Mouse (Mus musculus) CH12F3 (cell line): ENCODE results near the gene Os9.
"Not testable (repeated sequence)": the region's sequence is repeated elsewhere in the genome, so short reads cannot be mapped to it uniquely, and the experiment has no call there.

Source experiments
- in situ Hi-C: fragments of 300-500 bp; cut with MboI; formaldehyde crosslinking; loops from 2 replicates; pipeline ENCODE4 v1.14.3; 2020; ENCODE audit warnings: low sequenced_read_pairs

Os9 gene

DNA sequence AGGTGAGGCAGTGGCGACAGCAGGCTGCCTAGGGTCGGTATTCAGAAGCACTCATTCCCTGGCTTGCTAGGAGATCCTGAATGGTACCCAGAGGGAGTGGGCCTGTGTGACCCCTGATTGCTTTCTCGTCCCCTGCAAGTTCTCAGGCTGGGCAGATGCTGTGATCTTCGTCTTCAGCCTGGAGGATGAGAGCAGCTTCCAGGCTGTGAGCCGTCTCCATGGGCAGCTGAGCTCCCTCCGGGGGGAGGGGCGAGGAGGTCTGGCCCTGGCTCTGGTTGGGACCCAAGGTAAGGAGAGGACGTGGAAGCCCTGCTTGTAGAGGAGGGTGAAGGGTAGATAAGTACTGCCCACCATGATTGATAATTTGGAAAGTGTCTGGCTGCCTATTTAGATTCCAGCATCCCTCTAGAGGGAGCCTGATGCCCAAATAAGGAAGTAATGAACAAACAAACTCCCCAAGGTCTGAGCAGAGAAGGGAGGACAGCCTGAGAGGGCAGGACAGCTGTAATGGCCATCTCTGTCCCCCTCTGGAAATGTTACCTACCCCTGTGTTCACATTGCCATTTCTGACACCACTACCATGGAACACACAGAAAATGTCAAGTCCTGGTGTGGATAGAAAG lies 37.5 kb downstream of the Os9 start:
- in situ Hi-C loops, result no loop called here

DNA sequence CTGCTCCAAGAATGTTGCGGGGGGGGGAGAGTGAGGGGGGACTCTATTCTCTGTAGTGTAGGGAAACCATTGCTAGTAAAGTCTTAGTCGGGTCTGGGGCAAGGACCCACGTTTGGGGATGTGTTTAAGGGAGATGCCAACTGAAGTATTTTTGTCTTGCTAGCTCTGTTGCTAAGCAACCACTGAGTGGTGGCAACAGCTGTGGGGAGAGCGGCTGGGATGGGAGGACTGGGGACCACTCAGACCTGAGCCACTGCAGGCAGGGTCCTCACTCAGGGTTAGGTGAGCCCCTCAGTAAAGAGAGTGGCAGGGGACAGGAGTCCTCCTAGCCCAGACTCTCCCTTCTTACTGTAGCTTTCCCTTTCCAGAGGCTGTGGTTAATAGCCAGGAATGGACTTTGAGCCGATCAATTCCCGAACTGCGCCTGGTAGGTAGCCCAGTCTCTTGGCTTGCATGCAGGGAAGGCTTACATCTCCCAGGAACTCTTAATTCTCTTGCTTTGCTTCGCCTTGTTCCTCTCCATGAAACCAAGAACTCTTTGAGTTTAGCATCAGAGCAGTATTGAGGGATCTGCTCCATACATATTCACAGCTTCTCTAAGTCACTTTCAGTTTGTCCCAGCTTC lies 38.8 kb downstream of the Os9 start:
- in situ Hi-C loops, result no loop called here

DNA sequence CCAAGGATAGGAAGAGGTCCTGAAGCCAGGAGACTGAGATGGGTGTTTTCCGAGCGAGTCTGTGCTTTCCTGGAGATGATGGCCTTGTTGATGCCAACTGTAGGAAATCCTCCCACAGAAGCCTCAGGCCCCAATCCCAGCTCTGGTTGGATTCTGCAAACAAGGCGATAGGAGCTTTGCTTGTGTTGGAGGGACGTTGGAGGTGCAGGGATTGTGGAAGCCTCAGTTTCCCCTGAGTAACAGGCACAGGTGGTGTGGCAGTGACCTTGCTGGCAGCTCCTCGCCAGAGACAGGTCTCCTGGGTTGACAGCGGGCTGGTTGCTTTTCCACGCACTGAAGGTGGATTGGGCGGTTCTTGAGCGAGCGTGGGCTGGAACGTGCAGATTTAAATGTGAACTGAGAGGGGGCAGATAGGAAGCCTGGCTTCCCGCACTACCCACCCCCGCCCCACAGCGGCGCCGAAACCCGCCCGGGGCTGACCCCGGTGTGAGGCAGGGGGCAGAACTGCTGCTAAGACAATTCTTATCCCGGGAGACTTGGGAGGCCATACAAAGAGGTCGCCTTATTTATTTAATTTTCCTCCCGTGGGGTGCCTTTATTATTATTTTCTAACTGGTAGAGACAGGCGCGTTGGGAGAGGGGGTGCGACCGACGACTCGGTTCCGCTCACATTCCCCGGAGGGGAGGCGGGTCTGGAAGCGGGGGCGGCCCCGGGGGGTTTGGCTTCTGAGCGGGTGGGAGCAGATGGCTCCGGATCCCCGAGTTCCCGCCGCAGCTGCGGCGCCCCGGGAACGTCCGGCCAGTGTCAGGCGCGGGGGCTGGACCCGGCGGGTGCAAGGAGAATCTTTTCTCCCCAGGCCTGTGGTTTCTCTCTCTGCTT lies 39.8 kb downstream of the Os9 start:
- in situ Hi-C loops, result no loop called here

DNA sequence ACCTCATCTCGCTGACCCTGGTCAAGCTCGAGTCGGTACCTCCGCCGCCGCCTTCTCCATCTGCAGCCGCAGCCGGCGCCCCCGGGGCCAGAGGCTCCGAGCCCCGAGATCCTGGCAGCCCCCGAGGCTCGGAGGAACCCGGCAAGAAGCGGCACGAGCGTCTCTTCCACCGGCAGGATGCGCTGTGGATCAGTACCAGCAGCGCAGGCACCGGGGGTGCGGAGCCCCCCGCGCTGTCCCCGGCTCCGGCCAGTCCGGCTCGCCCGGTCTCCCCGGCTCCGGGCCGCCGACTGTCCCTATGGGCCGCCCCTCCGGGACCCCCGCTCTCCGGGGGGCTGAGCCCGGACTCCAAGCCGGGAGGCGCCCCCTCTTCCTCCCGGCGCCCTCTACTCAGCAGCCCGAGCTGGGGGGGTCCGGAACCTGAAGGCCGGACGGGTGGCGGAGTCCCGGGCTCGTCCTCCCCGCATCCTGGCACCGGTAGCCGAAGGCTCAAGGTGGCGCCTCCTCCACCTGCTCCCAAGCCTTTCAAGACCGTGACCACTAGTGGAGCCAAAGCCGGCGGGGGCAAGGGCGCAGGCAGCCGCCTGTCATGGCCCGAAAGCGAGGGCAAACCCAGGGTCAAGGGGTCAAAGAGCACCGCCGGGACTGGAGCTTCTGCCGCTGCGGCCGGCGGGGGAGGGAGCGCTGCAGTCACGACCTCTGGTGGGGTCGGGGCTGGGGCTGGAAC lies 41.1 kb downstream of the Os9 start:
- in situ Hi-C loops, result no loop called here

DNA sequence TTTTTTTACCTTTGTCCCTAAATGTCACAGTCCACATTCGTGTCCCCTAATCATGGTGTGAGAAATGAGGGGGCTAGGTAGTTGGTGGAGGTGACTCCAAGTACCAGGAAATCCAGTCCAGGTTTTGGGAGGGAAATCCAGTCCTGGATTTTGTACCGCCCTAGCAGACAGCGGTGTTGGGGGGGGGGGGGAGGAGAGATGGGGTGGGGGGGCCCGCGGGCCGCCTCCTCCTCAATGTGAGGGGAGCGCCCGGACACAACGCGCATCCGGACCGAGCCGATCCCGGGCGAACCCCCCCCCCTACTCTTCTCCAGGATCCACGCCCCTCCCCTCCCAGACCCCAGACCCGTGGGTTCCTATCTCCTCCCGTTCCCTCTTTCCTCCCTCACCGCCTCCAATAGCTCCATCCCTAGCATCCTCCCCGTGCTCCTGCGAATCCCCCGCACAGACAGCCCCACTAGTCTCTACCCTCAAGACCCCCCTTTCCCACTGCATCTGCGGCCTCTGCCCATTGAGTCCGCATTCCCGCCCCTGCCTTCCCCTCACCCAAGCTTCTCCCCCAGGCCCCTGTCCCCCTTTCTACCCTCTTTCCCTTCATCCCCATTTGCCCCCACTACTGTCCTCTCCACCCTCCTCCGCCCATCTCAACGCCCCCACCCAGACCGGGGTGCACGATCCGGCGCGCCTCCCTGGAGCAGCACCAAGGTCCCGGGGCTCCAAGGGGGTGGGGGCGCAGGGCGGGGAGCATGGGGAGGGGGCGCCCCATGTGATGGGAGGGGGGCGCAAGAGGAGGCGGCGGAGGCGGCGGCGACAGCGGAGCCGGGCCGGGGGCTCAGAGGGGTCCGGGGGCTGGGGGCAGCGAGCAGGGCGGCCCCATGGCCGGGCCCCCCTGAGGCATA lies 42.0 kb downstream of the Os9 start:
- in situ Hi-C loops, result no loop called here

DNA sequence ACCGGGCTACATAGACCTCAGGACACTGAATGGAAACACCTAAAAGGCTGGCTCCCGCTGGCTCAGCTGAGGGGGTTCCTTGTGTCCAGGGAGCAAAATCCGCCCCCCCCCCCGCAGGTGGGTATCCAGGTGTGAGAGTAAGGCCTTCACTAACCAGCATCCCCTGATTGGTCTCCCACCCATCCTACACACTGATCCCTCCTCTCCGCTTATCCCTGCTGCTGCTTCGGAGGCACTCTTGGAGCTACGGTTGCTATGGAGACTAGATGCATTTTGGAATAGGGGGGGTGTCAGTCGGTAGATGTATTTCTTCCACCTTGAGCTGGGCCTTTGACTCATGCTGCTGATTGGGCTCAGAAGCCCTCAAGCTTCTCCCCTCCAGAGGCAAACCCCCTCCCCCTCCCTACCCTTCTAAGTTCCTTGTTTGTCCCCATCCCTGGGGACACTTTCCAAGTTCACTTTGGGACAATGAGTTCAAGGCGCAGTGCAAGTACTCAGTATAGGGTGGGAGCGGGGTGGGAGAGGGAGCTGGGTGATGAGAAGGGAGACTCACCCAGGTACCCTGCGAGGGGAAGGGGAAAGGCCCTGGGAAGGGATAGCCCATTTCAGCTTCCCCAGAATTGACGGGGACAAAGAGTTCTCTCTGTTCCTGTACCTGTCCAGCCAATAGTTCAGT lies 42.8 kb downstream of the Os9 start:
- in situ Hi-C loops, result no loop called here

DNA sequence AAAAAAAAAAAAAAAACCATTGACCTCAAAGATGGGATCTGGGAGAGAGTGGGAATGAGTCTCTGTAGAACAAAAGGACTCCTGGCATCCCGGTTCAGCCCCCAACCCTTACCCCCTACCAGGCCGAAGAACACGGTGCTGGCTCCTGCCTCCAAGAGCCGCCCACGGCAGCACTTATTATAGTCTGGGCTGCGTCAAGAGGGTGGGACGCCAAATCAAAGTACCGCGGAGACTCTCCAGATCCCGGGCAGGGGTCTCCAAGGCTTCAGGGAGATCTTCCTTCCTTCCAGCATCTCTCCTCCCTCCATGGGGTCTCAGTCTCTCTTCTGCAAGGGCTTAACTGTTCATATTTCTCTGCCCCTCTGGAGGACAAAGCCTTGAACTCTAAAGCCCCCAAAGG lies 43.4 kb downstream of the Os9 start:
- in situ Hi-C loops, result no loop called here

DNA sequence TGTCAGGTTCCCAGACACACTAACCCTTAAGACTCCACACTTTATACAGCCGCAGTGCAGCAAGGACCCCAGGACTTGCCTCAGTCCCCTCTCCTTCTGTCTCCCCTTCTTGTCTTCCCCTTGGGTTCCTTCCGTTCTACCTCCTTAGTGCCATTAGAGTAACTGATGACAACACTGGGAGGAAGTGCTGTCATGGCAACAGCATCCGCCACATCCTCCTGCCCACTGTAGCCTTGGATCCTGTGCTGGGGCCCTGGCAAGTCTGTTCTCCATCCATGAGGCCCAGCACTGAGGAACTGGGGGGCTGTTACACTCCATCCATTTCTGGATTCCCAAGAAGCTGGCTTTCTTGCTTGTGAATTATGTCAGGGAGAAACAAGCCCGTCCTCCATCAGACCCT lies 44.8 kb downstream of the Os9 start:
- in situ Hi-C loops, result no loop called here

DNA sequence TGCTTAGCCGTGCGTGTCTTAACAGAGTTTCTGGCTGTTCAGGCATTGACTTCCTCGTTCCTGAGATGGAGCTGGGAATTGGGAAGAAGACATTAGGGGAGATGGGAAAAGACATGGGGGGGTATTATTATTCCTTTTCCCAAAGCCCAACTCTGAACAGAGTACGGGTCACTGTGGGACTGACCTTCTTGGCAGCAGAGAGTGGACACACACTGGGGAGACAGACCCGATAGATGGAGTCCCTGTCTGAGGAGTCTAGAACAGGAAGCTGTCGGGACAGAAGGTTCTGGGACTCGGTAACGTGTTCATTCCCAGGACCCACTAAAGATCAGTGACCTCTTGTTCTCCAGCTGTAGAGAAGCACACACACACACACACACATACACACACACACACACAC lies 45.3 kb downstream of the Os9 start:
- in situ Hi-C loops, result no loop called here

DNA sequence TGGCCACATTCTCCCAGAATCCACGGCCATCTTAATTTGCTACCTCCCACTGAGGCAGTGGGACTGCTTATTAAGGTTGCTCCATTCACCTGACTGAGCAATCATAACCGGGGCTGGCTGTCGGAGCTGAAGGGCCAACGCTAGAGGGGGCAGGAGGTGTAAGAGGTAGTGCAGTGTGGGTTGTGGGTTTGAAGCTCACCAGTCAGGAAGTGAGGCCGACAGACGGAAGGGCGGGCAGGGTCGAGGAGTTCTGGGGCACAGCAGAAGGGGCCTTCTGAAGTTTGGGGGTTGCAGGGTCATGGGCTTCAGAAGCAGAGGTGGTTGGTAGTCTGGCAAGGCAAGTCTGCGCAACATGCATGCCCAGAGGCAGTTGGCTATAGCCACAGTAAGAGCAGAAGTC lies 45.9 kb downstream of the Os9 start, which contains the start of gene Agap2:
Gene Agap2 (plus strand): TSS at position 205 of the 400 bp plus-strand sequence.
- in situ Hi-C loops, result no loop called here

DNA sequence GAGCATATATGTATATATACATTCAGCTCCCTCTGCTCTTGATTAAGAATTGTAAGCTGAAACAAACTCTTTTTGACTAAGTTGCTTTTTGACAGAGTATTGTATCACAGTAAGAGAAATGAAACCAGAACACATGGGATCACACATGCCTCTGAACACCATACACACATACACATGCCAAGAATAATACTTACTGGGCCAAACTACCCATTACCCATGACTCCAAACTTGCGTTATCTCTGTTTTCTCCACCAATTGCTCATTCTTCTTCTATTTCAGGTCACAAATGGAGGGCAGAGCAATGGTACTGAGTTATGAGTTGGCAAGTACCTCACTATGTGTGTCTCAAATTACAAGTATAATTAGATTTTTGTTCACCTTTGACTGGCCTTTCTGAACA lies 47.0 kb downstream of the Os9 start:
- in situ Hi-C loops, result no loop called here

DNA sequence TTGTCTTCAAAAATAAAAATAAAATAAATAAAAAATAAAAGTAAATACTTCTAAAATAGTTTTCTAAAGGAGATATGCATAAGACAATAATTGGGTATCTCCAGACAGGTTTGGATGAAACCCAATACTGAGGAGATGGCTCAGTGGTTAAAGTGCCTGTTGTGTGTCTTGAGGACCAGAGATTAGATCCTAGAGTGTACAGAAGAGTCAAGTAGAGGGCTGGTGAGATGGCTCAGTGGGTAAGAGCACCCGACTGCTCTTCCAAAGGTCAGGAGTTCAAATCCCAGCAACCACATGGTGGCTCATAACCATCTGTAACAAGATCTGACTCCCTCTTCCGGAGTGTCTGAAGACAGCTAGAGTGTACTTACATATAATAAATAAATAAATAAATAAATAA lies 48.0 kb downstream of the Os9 start:
- in situ Hi-C loops, result not testable (repeated sequence)

DNA sequence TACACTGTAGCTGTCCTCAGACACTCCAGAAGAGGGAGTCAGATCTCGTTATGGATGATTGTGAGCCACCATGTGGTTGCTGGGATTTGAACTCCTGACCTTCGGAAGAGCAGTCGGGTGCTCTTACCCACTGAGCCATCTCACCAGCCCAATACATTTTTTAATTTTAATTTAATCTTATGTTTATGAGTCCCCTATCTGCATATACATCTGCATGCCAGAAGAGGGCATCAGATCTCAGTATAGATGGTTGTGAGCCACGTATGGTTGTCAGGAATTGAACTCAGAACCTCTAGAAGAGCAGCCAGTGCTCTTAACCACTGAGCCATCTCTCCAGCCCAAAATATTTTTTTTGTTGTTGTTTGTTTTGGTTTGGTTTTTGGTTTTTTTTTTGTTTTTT lies 48.7 kb downstream of the Os9 start:
- in situ Hi-C loops, result not testable (repeated sequence)

DNA sequence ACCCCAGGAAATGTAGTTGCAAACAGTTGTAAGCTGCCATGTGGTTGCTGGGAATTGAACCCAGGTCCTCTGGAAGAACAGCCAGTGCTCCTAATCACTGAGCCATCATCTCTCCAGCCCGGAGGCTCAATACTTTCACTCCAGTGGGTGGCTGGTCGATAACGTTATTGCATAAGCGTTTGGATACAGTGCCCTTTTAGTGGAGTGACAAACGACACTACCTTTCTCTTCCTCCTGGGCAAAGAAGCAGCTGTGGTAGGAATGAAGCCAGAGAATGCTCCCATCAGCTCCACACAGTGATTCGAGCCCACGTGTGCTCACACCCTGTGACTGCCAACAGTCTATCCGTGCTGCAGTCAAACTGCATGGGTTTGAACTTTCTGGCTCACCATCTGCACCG lies 49.7 kb downstream of the Os9 start:
- in situ Hi-C loops, result no loop called here

DNA sequence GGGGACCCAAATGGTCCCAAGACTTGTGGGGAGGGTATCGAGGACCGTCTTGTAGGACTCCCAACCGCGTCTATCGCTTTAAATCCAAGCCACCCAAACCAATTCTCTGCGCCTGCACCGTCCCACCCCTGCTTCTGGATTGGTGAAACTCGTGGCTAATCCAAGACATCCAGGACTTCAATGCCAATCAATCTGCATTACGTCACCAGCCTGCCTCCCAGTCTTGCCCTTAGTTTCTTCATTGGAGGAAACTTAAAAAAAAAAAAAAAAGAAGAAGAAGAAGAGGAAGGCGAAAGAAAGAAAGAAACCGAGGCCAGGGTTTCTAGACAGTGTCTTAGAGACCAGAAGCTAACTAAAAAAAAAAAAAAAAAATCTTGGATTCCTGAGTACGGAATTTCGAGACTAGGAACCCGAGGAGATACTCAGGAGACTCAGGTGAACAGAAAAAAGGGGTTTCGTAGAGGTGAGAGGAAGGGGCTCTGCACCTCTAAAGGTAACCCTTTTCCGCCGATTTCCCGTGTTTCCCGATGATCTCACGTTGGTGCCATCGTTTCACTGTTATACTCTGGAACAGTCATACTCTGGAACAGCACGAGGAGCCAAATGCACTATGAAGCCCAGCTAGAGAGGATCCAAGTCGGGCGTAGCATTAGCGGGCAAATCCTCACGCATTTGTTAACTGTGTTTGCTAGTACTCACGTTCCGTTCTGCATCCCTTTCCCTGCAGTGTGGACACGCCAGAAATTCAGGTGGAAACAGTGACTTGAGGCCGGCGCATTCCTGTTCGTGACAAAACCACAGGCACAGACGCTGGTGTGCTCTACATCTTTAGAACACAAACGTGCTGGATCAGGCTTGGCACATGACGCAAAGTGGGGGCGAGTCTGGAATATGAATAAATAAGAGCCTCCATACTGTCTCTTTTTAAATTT lies 50.5 kb downstream of the Os9 start, which contains the start of gene Tspan31:
Gene Tspan31 (minus strand): TSS at position 75 of the 932 bp plus-strand sequence.
- in situ Hi-C loops, result no loop called here

DNA sequence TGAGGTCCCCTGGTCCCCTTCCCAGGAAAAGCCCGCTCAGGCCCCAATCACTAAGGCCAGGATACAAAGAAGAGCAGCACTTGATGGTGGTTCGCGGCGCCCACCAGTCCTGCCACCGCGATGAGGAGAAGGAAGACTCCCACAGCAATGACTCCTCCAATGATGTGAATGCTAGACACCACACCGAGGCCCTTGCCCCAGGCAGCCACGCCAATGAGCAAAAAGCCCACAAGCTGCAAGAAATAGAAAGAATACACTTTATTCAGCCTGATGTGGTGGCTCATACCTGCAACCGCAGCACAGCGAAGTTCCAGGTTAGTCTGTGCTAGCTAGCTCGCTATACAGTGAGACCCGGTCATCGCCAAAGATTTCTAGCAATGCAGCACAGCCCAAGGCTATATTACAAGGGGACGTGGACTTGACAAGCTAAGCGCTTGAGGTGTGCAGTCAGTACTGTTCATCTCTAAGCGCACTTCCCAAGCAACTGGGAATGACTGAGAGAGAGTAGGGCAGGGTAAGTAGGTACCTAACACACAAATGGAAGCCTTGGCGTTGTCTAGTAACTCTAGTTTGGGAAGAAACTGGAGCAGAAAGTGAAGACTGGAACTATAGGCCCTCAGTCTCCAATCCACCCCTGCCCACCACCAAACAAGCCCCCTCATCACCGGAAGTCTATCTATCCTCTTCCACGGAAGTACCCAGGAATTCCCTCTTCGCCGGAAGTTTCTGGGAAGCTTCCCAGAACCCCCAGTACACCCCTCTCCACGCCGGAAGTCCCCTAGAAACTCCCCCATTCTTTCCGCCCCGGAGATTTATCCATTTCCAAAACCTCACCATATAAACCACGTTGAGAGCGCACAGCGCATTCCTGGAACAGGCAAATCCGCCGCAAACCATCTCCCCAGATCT lies 51.4 kb downstream of the Os9 start:
- in situ Hi-C loops, result no loop called here

DNA sequence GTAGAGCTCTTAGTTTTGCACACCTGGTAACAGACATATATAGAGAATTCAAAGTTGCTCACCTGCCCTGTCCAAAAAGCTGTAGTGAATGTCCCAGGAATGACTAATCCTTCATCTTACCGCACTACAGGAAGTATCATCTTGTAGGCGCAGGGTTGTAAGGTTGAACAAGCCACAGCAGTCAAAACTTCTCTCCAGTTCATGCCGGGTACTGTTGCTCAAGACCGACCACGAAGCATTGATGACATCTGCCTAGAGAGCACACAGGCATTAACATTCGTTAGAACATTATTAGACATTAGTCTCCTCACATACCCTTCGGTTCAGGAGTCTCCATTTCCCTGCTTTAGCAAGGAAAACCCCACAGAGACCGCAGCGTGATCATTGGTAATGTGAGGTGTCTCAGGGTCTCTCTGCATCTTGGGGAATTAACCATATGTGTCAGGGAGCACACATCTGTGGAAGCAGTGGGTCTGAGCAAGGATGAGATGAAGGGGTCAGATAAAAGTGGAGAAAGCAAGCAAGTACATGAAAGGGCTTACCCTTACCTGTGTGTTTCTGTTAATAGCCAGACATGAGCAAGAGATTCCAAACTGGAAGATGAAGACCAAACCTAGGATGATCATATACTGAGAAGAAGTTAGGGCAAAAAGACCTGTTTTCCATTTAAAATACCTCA lies 52.4 kb downstream of the Os9 start:
- in situ Hi-C loops, result no loop called here
